Mouse (Mus musculus): ENCODE measurements at regions not wholly inside any gene's neighbourhood (a gene's known extent, or its start where the extent isn't known, plus 50 kb on each side); places are given as distances from the start of the nearest gene placed in this dataset.

DNA sequence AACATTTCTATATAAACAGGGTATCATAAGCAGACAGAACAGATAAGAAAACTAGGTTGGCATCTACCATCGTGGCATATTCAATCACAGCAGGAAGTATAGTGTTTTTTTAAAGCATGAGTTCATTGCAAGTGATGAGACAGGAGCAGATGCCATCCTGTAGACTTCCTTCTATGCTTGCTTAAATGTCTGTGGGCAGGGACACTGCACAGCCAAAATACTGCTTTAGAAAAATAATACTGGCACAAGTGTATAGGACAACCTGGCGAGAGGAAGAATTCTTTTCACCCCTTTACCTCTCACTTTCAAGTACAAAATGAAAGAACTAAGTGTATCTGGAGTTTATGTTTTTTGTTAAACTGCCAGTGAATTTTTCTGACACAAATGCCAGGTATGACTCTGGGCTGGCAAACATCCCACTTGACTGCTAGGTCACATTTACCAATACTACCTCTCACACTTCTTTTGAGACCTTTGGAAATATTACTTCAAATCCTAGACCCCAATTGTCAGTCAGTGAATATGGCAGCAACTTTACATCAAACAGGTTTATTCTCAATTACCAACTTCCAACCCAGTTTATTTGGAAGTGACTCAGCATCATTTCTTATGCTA, 116.3 kb downstream of the 4931400O07Rik start:
- peak; percentile 79 for DNase-seq (ENCODE audit: low read depth, low spot score)
